Mouse (Mus musculus) spleen, postnatal 10 days (tissue): Measurements from ENCODE around the gene Socs4.

Experiments
- DNase-seq, 2 experiments: peaks; one replicate each; pipeline ENCODE4 v3.0.0; 2021 to 2022; ENCODE audit warnings: low spot score in 2 of 2

Gene Socs4

DNA sequence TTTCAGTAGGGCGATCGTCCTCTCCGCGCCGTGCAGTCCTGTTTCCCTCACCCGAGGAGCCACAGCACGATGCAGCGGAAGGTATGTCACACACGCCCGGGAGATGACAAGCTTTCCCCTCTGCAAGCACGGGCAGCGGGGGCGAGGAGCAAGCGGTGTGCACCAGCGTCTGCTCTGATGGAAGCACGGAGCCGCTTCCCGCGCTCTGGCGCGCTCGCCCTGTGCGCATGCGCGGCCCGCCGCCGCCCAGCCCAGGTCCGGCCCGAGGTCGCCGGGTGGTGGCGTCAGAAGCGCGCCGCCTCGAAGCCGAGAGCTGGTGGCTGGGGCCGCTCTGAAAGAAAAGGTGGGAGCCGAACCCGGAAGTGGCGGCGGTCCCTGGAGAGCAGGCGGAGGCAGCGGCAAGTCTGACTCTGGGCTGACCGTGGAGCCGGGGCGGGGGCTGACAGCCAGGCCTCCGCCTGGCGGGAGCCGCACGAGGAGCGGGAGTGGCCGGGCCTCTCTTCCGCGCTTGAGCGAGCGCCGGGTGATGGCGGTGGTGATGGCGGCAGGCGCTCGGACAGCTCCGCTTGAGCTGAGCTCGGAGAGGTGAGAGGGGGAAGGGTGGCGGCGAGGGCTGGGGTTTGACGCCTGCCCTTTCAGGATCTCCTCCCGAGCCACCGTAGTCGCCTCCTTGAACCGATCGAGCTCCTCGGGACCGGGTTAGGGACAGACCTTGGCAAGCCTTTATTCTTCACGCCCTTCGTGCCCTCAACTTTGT, at the start of gene Socs4, which contains the start of gene Wdhd1:
Gene Socs4 (plus strand): TSS at position 295 of the 757 bp plus-strand sequence.
Gene Wdhd1 (minus strand): TSS at position 221 of the 757 bp plus-strand sequence.
- peak; percentile 96 for DNase-seq

GRCm38 (mm10) chr14:47229796-47230376, 46.8 kb upstream of the Socs4 start:
- DNase-seq = no peak

- peak in 1 of 2 experiments; percentile 41 for DNase-seq
These were observed 43.1 kb upstream of the Socs4 start for GRCm38 (mm10) chr14:47233602-47234001.

GRCm38 (mm10) chr14:47234032-47234431, 42.7 kb upstream of the Socs4 start:
- no peak for DNase-seq

DNA sequence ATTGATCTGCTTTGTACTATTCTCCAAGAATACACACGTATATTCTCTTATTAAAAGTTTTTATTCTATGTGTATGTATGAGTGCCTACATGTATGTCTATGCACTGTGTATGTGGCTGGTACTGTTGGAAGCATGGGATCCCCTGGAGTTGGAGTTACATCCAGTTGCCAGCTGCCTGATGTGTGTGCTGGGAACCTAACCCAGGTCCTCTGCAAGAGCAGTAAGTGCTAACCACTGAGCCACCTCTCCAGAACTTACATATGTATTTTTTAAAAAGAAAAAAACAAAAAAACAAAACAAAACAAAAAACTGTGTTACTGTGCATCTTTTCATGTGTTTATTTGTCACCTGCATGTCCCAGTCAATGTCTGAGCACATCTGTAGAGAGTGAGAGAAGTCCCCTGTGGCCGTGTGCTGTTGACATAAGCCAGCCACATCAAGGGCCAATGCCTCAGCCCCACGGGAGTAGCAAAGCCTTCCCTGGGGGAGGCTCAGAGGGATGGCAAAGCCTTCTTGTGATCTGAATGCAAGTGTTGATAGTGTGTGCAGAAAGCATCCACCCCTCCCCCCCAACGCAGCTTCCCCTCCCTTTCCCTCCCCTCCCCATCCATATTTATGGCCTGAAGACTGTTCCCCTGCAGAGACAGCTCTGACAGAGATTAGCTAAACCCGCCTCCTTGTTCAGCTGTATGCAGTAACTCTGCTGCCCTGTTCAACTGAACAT, 42.0 kb upstream of the Socs4 start:
- DNase-seq = no peak

- no peak for DNase-seq
These were observed 40.2 kb upstream of the Socs4 start for GRCm38 (mm10) chr14:47236491-47236890.

- no peak for DNase-seq
These were observed 39.4 kb upstream of the Socs4 start for GRCm38 (mm10) chr14:47237286-47237685.

DNA sequence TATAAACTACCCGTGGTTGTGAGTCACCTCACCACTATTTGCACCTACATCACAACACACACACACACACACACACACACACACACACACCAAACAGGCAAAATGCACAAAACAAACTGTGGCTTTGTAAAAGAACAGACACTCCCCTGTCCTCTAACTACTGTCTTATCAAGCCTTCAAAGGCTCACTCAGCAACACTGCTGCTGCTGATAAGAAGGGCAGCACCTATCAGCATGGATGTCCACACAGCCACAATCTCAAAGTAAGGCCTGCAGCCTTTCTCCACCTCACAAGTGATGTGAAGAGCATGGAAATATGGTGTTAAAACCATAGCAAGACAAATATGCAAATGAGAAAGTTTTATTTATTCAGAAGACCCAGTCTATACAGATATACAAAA, 36.1 kb upstream of the Socs4 start:
- peak in 1 of 2 experiments; percentile 67 for DNase-seq

- no peak for DNase-seq
These were observed 35.7 kb upstream of the Socs4 start for GRCm38 (mm10) chr14:47241046-47241445.

- no peak for DNase-seq
These were observed 34.0 kb upstream of the Socs4 start for GRCm38 (mm10) chr14:47242753-47243152.

DNA sequence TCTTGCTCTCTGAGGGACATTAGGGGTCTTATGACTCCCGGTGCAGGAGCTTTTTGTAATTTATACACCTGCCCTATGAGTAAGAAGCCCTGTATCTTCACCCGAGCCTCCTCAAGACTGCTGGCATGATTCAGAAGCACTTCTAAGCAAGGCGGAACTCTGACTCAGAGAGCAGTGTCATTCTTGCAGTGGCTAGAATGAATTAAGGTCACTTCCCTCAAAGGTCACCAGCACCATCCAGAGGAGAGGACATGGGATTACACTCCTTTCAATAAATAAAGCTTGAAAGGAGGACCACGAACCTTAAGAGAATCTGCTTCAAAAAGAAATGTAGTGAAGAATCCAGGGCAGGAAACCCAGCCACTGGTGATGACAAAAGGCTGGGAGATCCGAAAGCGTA, 26.9 kb upstream of the Socs4 start:
- no peak for DNase-seq

- DNase-seq = no peak
These were observed 11.9 kb upstream of the Socs4 start for GRCm38 (mm10) chr14:47264866-47265265.

DNA sequence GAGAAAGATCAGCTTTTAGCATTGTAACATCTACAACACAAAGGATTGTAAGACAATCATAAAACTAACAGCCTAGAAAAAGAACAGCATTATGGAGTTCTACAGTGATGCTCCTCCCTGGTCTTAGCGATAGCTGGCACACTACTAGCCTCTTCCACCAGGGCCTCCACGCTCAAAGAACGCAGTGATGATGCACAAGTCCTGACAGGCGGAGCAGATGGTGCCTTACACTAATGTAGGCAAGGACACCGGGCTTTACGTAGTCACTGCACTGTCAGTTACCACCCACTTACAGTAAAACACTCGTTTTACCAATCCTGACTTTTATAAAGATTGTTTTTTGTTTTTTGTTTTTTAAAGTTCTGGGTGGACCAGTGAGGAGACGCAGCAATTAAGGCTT, 10.9 kb upstream of the Socs4 start:
- no peak for DNase-seq

DNA sequence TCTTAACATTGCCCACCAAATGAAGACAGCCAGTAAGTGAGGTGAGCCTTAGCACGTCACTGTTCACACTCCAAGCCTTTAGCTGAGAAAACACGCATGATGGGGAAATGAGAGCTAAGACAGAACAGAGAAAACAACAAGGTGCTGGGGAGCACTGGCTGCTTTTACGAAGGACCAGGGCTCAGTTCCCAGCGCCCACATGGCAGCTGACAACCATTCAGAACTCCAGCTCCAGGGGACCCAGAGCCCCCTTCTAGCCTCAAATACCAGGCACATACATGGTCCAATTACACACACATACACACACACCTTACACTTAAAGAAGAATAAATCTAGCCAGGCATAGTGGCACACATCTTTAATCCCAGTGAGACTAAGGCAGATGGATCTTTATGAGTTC, 7.7 kb upstream of the Socs4 start:
- no peak for DNase-seq

DNA sequence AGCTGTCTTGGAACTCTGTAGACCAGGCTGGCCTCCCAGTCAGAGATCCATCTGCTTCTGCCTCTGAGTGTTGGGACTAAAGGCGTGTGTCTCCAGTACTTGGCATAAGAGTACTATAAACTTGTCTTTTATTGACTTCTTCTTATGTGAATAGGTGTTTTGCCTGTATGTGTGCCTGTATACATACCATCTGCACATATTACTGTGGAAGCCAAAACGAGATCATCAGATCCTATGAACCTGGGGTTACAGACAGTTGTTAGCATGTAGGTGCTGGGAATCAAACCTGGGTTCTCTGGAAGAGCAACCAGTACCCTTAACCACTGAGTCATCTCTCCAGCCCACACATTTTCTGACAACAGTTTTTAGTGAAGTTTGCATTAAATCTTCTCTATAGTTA, 7.0 kb upstream of the Socs4 start:
- no peak for DNase-seq

- DNase-seq = no peak
These were observed 3.0 kb upstream of the Socs4 start for GRCm38 (mm10) chr14:47273751-47274150.

DNA sequence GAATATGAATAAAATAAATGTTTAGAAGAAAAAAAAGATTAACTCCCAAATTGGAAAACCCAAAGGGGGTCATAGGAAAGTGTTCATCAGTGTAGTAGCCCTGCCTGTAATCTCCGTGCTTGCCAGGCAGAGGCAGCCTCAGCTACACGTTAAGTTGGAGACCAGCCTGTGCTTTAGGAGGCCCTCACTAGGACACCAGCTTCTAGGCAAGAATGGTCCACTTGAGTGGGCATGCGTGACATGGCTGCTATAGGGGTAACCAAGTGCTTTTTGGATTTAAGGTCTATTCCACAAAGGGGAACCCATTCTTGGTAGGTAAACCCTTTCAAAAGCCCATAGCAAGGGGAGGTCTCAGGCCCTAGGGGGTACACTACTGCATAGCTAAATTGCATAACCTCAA, 1.3 kb upstream of the Socs4 start:
- DNase-seq = peak; percentile 32 to 36

DNA sequence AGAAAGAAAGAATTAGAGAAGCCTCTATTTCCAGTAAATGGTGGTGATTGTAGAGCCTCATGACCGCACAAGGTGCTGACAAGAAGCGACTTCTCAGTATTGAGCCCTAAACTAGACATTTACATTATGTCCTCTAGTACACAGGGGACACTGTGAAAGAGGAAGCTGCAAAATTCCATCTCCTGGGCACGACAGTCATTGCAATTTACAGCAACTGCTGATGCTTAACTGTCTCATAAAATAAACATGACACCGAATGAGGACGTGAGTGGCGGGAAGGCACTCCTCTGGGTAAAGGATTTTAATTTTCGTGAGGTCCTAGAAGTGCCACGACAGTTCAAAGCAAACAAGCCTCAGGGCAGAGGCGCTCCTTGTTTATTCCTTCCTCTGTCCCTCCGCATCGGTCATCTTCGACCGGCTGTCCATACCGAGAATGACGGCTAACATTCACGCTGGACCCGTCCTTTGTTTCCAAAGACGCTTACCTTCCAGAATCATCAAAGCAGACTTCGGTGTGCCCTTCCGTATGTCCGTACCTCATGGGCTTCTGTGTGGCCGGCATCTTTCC, 611 bp upstream of the Socs4 start:
- peak in 1 of 2 experiments; percentile 39 for DNase-seq

GRCm38 (mm10) chr14:47279058-47279457, 2.3 kb downstream of the Socs4 start:
- no peak for DNase-seq

DNA sequence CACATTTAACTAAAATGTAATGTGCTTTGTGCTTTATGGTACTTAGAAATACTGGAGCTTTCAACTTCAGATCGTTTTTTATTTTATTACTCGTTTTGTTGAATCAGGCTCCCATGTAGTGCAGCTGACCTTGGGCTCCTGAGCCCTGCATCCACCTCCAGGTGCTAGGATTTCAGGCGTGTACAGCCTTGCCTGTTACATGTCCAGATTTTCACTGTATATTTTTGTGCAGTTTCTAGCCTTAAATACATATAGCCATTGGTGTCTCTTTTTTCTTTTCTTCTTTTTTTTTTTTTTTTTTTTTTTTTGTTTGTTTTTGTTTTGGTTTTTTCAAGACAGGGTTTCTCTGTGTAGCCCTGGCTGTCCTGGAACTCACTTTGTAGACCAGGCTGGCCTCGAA, 4.8 kb downstream of the Socs4 start:
- DNase-seq = no peak

DNA sequence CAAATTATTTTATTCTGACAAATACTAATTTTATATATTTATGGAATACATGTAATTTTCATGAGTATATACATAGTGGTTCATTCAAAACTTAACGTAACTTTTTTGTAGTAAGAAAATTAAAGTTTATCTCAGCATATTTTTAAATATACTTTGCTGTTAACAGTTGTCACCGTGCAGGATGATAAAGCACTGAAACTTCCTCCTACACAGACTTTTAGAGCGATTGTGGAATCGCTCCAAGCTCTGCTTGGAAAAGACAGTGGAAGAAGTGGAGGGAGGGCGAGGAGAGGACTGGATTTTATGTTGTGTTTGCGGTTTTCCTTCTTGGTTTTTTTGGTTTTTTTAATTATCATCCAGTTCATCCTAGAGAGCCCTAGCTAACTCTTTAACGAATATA, 6.8 kb downstream of the Socs4 start:
- no peak for DNase-seq

DNA sequence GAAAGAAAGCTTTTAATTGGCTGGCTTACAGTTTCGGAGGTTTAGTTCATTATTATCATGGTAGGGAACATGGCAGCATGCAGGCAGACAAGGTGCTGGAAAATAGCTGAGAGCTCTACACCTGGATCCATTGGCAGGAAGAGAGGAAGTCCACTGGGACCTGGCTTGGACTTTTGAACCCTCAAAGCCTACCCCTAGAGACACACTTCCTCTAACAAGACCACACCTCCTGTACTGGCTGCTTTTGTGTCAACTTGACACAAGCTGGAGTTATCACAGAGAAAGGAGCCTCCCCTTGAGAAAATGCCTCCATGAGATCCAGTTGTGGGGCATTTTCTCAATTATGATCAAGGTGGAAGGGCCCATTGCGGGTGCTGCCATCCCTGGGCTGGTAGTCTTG, 8.5 kb downstream of the Socs4 start:
- DNase-seq = no peak
